Mouse (Mus musculus) heart, postnatal 25 days (tissue): ENCODE results near the gene Slc2a5. TPM values are rescaled to one million over a fixed set of nuclear protein-coding genes. Genes with fewer than 3 reads are reported as not detected.

Experiments used
- DNase-seq: peaks from one replicate; pipeline ENCODE4 v3.0.0; 2022; ENCODE audit warnings: low spot score
- intact Hi-C: fragments of 180-260 bp; cut with DNase I; formaldehyde crosslinking; loops from one replicate; pipeline ENCODE4 v1.15.1; 2025
- total RNA-seq, 2 experiments: library from RNA; stranded (reverse); gene quantifications; 2 replicates each; pipeline ENCODE4 v1.2.3; 2021

Gene Slc2a5
- under 1 TPM in 1 of 2 experiments, not detected in 1; 0.31 TPM for total RNA-seq

DNA sequence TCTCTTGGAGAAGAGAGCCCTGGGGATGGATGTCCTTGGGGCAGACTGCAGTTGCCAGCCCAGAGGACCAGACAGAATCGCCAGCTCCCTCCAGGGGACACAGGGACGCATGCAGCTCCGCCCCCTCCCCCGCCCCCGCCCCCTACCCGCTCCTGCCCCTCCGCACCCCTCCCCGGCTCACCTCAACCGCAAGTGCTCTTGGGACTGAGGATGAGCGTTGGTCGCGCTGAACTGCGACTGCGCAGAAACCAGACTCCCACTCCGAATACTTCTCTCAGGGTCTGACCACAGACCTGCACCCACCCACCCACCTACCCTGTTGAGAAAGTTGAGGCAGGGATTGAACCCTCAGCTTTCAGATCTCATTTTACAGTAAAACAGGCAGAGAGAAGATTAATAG is at the start of gene Slc2a5:
Gene Slc2a5, plus strand, starts transcription at position 229 of the 400 bp plus-strand sequence.
- no peak for DNase-seq

GRCm38 (mm10) chr4:150070136-150070535 is 48.9 kb upstream of the Slc2a5 start:
- DNase-seq, result no peak
- intact Hi-C loops, result no loop called here

More for the DNA sequence above, at the start of gene Slc2a5:
- intact Hi-C loops, result no loop called here

- intact Hi-C loops, result loop anchor here (2.0 kb wide), 1 partner anchor 36 kb away; no protein-coding TSS in a partner anchor
- DNase-seq, result no peak
Measured at GRCm38 (mm10) chr4:150072416-150073101, 46.5 kb upstream of the Slc2a5 start.

GRCm38 (mm10) chr4:150073102-150073473 is 46.0 kb upstream of the Slc2a5 start:
- DNase-seq, result no peak
- intact Hi-C loops, result loop anchor here (2.0 kb wide), 1 partner anchor 36 kb away; no protein-coding TSS in a partner anchor

DNA sequence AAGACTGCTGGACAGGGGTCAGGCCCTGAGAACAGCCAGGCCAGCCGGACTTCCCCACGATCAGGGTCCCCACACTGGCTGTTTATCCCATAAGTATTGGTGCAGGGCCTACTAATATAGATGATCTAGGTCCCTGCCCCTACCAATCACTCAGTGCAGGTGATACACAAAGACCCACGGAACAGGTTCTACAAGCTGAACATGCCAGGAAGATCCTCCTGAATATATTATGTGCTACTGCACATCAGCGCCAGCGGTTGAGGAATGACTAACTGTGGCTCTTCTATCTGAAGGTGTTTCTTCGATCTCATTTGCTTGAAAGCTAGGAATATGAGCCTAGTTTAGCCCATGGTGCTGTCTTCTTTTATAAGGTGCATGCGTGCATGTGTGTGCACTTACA is 43.7 kb upstream of the Slc2a5 start:
- no peak for DNase-seq
- intact Hi-C loops, result no loop called here

- DNase-seq, result no peak
- intact Hi-C loops, result no loop called here
Measured at GRCm38 (mm10) chr4:150076147-150076546, 42.9 kb upstream of the Slc2a5 start.

DNA sequence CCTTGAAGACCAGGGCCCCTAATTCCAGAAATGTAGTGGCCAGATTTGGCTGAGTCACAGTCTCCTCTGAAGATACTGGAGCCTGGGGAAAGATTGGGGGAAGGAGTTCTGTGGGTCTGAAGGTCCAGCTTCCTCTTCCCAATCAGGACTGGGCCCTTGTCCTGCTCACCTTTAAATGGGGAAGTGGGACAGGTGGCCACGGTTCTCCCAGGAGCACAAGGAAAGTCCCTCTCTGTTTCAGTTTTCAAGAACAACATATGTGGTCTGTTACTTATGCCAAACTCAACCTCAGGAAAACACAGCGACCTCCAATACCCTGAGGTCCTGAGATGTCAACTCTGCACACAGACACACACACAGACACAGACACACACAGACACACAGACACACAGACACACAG is 40.4 kb upstream of the Slc2a5 start:
- DNase-seq, result no peak
- intact Hi-C loops, result no loop called here

DNA sequence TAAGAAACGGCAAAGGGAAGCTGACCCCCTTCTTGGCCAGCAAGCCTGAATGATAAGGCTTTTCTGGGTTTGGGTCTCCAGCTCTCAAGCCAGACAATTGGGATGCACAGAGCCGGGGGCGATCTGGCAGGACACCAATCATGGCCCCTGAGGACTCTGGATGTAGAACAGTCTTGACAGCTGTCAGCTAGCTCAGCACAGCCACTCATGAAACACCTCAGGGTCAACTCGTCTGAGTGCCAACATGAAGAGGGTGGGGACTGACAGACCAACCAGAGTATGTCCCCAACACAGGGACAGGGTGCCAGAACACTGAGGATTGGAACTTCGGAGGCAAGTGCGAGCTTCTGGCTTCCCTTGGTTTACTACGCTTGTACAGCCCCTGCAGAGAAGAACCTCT is 39.8 kb upstream of the Slc2a5 start:
- no peak for DNase-seq
- intact Hi-C loops, result no loop called here

GRCm38 (mm10) chr4:150080330-150080967 is 38.6 kb upstream of the Slc2a5 start:
- no peak for DNase-seq

GRCm38 (mm10) chr4:150085366-150085765 is 33.7 kb upstream of the Slc2a5 start:
- intact Hi-C loops, result no loop called here
- DNase-seq, result no peak

More at GRCm38 (mm10) chr4:150080330-150080967, 38.6 kb upstream of the Slc2a5 start:
- intact Hi-C loops, result no loop called here

DNA sequence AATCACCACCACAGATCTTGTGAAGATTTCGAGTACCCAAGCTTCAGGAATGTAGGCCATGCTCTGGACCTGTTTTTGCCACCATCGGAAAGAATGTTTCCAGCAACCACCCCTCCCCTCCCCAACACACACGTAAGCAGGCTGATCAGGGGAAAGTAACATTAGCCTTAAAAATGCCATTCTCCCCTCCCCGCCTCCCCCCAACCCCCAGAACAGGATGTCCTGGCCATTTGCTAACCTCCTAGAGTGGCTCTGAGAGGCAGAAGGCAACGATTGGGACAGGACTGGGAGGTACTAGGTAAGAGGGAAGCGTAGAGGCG is 32.3 kb upstream of the Slc2a5 start:
- no peak for DNase-seq
- intact Hi-C loops, result no loop called here

- intact Hi-C loops, result no loop called here
Measured at GRCm38 (mm10) chr4:150087161-150087889, 31.8 kb upstream of the Slc2a5 start, which contains the start of gene Gpr157. Gene Gpr157, plus strand, starts transcription at chr4:150087365.

DNA sequence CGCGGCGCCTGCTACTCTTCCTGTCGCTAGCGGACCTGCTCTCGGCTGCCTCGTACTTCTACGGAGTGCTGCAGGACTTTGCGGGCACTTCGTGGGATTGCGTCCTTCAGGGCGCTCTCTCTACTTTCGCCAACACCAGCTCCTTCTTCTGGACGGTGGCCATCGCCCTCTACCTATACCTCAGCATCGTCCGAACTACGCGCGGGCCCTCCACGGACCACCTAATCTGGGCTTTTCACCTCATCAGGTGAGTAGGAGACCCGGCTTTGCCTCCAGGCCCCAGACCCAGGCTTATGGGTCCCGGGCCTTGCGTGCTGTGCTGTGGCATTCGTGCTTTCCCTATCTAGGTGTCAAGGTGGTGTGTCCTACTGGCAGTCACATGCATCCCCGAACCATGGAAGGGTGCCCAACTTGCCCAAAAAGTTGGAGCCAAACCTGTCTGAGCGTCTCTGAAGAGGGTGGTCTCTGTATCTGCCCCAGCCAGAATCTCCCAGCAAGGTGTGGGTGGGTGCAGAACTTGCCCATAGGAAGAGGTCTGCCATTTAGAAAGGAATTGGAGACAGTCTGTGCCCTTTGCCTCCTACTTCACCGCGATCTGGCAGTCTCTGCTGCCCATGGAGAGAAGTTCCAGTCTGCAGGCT is 31.1 kb upstream of the Slc2a5 start:
- intact Hi-C loops, result no loop called here
- DNase-seq, result no peak

More at GRCm38 (mm10) chr4:150087161-150087889, 31.8 kb upstream of the Slc2a5 start, which contains the start of gene Gpr157:
- peak; percentile 85 for DNase-seq

DNA sequence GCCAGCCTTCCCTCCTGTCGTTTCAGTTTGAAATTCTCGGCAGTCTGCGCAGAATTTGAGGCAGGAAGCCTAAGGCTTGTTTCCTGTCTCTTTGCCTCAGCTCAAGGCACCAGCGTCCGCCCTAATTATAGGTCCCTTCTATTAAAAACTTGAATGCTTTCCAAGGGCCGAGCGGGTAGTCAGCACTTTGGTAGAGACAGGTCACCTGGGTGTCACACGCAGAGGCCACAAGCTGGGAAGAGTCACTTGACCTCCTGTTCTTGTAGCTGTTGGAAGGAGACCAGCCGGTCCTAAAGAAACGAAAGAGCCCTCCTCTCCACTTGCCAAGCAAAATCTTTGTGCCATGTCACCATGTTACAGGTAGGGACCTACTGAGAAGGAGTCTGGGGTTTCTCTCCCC is 30.0 kb upstream of the Slc2a5 start:
- DNase-seq, result no peak
- intact Hi-C loops, result no loop called here

DNA sequence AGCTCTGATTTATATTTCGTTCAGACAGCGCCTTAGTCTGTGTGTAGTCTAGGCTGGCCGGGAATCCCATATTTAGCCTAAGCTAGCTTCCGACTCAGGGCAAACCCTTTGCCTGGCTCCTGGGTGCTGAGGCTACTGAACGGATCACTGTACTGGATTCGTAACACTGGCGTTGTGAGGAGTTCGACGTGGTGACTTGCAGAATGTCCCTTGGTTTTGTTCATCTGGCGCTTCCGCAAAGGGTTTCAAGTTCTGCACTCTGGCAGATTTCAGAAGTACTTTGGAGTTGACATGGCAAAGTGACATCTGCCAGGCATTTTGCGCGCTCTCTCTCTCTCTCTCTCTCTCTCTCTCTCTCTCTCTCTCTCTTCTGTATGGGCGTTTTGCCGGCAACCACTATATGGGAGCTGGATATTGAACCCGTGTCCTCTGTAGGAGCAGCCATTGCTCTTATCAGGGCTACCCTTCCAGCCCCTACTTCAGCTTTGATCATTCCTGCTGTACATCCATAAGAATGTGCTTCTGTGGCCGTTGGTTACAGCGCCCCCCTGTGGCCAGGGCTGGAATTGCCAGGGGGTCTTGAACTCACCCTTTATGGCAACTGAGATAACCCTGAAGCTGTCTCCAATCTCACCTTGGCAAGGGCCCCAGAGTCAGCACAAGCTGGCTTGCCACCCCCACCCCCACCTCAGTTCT is 27.0 kb upstream of the Slc2a5 start:
- DNase-seq, result no peak
- intact Hi-C loops, result no loop called here

DNA sequence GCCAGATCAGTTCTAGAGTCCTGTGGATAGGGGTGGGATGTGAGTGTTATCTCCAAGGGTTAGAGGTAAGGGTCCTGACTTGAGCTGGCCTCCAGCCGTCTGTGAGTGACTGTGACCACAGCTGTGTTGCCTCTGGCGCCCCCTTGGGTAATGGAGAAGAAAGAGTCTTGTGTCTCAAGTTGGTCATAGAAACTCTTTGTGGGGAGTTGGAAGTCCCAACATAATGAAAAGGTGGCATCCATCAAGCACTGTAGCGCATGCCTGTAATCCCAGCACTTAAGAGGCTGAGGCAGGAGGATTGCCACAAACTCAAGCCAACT is 26.5 kb upstream of the Slc2a5 start:
- DNase-seq, result no peak
- intact Hi-C loops, result no loop called here

DNA sequence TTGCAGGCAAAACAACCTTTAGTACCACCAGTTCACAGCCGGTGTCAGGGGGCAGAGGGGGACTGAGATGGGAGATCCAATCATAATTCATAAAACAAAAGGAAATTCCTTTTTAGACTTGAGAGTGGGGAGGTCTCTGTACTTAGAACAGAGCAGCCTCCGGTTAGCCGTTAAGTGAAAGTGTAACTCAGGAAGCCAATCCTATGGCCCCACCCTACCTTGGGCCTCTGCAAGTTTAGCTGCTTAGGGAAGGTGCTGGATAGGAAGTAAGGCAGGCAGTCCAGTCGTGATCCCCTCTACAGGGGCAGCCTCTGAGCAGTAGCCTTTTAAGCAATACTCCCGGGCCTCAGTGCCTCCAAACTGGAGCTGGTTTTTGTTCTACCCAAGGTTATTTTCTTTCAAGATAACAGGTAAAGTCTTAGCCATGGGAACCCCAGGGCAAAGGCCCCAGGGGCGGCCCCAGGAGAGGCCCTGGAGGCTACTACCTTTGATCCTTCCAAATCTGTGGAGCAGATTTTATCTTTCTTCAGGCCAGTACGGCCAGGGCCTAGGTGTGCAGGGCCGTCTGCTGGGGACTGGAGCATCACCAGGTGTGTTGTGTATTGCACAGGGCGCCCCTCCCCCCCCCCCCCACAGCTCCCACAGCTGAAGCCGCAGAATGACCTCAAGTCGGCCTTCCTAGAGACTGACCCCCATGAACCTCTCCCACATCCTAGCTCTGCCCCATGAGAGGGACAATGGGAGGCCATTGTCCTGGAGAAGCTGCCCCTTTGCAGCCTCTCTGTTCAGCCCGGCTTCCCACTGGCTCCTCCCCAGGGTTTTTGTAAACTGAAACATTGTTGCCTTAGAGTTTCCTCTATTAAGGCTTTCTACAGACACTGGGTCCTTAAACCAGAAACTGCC is 25.3 kb upstream of the Slc2a5 start:
- DNase-seq, result no peak
- intact Hi-C loops, result no loop called here

GRCm38 (mm10) chr4:150094463-150094789 is 24.7 kb upstream of the Slc2a5 start:
- intact Hi-C loops, result no loop called here
- DNase-seq, result no peak

GRCm38 (mm10) chr4:150096309-150096708 is 22.8 kb upstream of the Slc2a5 start:
- no peak for DNase-seq
- intact Hi-C loops, result loop anchor here (5.0 kb wide), 1 partner anchor 289 kb away; no protein-coding TSS in a partner anchor
